Mouse (Mus musculus) hindbrain, embryonic 14.5 days (tissue): ENCODE measurements around the gene Selp. TPM values are rescaled to one million over a fixed set of nuclear protein-coding genes. Genes with fewer than 3 reads are reported as not detected.

Source experiments
- ATAC-seq: fragments of 200-750 bp; cut with Nextera tagmentation; 2 replicates; pipeline ENCODE4 v1.8.0; 2017; ENCODE audit warnings: moderate number of reproducible peaks, mild to moderate bottlenecking, moderate TSS enrichment, moderate library complexity; ENCODE audit not compliant: low FRiP score
- DNase-seq: peaks from one replicate; pipeline ENCODE4 v3.0.0-alpha.2; 2015; ENCODE audit warnings: low spot score
- H3K27ac ChIP-seq: fragments of 300-500 bp; sonication (generic); 2 replicates; pipeline ENCODE4 v1.5.1; 2014; ENCODE audit warnings: mild to moderate bottlenecking, moderate library complexity
- H3K27me3 ChIP-seq: fragments of 300-500 bp; sonication (generic); 2 replicates; pipeline ENCODE4 v1.6.1; 2014; ENCODE audit warnings: mild to moderate bottlenecking, low read length, mixed read lengths; ENCODE audit not compliant: control insufficient read depth, insufficient read depth
- H3K36me3 ChIP-seq: fragments of 300-500 bp; sonication (generic); replicated peaks from 2 replicates; pipeline ENCODE4 v1.6.1; 2014; ENCODE audit not compliant: control insufficient read depth, insufficient read depth
- H3K4me1 ChIP-seq: fragments of 300-500 bp; sonication (generic); replicated peaks from 2 replicates; pipeline ENCODE4 v1.6.1; 2014; ENCODE audit warnings: antibody characterized with exemption, low read length, mixed read lengths; ENCODE audit not compliant: control insufficient read depth, insufficient read depth
- H3K4me2 ChIP-seq: fragments of 300-500 bp; sonication (generic); replicated peaks from 2 replicates; pipeline ENCODE4 v1.6.1; 2014; ENCODE audit warnings: mild to moderate bottlenecking, moderate library complexity
- H3K4me3 ChIP-seq: fragments of 300-500 bp; sonication (generic); replicated peaks from 2 replicates; pipeline ENCODE4 v1.5.1; 2014; ENCODE audit warnings: mild to moderate bottlenecking, low read length
- H3K9ac ChIP-seq: fragments of 300-500 bp; sonication (generic); 2 replicates; pipeline ENCODE4 v1.6.1; 2014
- H3K9me3 ChIP-seq: fragments of 300-500 bp; sonication (generic); 2 replicates; pipeline ENCODE4 v1.6.1; 2016; ENCODE audit warnings: low read length; ENCODE audit not compliant: control insufficient read depth
- WGBS: fragments of 180-500 bp; shearing (Covaris S2); extraction: QIAGEN DNeasy Blood & Tissue Kit; methylation state at CpG from one replicate; pipeline ENCODE4 v1.1.7; 2014; 5-methylcytosine and 5-hydroxymethylcytosine counted together
- polyA plus RNA-seq: library from polyadenylated mRNA; unstranded; fragments of >200 nt; fragmentation: Nextera tagmentation; extraction: Ambion mirVana; gene quantifications from 2 replicates; pipeline ENCODE4 v1.2.1, GENCODE M21; 2014

The Selp gene
- polyA plus RNA-seq, 1 experiment from 2014 or later, result not detected

DNA sequence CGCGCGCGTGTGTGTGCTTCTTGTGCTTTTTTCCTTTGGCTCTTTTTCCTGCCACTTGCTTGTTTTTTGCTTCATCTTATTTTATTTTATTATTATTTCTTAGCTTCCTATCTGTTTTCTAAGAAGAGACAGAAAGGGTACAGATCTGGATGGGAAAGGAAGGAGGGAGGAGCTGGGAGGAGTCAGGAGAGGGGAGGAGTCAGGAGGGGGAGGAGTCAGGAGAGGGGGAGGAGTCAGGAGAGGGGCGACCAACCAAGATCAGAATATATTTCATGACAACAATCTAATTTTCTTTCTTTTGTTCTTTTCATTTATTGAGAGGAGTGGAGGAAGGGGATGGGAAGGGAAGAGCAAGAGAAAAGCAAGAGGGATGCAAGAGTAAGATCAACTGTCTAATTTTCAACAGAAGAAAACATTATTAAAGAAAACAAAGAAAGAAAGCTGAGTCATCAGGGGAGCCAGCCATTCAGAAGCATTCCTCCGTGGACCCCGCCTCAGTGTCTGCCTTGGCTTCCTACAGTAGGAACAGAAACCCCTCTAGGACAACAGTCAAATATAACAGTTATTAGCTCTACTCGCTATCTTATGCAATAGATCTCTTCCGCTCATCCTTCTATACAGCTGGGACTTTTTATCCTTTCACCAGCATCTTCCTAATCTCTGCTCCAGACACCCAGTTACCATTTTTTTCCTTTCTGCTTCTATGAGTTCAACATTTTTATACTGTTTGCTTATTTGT, 4.3 kb upstream of the Selp start:
- ATAC-seq, result no peak
- WGBS, result 91% methylated on average over 9 of the region's 9 CpGs
- no peak overlapping the region for H3K27ac ChIP-seq
- no peak overlapping the region for H3K9ac ChIP-seq
- no peaks in the 10 kb centered on the region for H3K27me3 ChIP-seq
- no peak overlapping the region for H3K4me2 ChIP-seq
- H3K4me3 ChIP-seq, result no peak overlapping the region
- no peaks in the 10 kb centered on the region for H3K36me3 ChIP-seq
- no peaks in the 10 kb centered on the region for H3K4me1 ChIP-seq
- DNase-seq, result no peak
- no peaks in the 10 kb centered on the region for H3K9me3 ChIP-seq

DNA sequence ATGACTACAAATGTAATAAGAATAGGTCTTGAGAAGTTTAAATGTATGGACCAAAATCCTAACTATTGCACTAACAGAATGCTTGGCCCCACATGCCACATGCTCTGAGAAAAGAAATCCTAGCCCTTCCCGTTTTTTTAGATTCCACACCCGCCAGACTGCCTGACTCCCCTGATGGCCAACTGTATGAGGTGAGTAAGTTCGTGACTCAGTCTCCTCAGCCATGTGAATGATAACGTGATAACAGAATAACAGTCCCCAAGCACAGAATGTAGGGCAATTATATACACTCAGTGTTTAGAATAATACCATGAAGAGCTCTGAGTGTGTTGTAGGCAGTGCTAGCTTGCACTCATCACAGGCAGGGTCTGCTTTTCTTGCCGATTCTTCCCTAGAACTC, 784 bp upstream of the Selp start:
- no peaks in the 10 kb centered on the region for H3K4me1 ChIP-seq
- ATAC-seq (no peak), DNase-seq (no peak)
- H3K27me3 ChIP-seq, result no peaks in the 10 kb centered on the region
- H3K36me3 ChIP-seq, result no peaks in the 10 kb centered on the region
- no peak overlapping the region for H3K4me2 ChIP-seq
- H3K4me3 ChIP-seq, result no peak overlapping the region
- H3K27ac ChIP-seq, result no peak overlapping the region
- 85% methylated on average over 5 of the region's 5 CpGs for WGBS
- H3K9ac ChIP-seq, result no peak overlapping the region
- no peaks in the 10 kb centered on the region for H3K9me3 ChIP-seq

GRCm38 (mm10) chr1:164115647-164116046, 583 bp downstream of the Selp start:
- no peaks in the 10 kb centered on the region for H3K4me1 ChIP-seq
- no peaks in the 10 kb centered on the region for H3K9me3 ChIP-seq
- no peak overlapping the region for H3K9ac ChIP-seq
- WGBS, result 77% methylated on average over 6 of the region's 6 CpGs
- no peaks in the 10 kb centered on the region for H3K27me3 ChIP-seq
- H3K4me3 ChIP-seq, result no peak overlapping the region
- DNase-seq (no peak), ATAC-seq (no peak)
- H3K36me3 ChIP-seq, result no peaks in the 10 kb centered on the region
- H3K4me2 ChIP-seq, result no peak overlapping the region
- no peak overlapping the region for H3K27ac ChIP-seq

DNA sequence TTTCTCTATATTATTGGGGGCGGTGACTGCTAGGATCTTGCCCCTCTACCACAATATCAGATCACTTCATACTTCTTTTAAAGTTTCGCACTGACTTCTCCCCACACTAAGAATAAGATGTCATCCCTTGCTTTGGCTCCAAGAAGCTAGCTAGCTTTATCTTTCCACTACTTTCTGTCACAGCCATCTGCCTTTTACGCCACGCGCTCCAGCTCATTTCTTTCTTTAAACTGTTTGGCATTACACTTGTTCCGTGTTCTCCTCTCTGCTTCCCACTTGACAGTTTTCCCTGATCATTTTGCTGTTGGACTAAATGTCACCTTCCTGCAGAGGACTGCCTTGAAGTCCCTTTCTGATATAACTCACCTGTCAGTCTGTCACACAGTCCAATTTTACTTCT, 2.8 kb downstream of the Selp start:
- Histone ChIP-seq H3K4me3 (no peak overlapping the region), H3K27ac (no peak overlapping the region), H3K4me2 (no peak overlapping the region), H3K9me3 (no peaks in the 10 kb centered on the region), H3K4me1 (no peaks in the 10 kb centered on the region), H3K27me3 (no peaks in the 10 kb centered on the region), H3K9ac (no peak overlapping the region), H3K36me3 (no peaks in the 10 kb centered on the region)
- DNase-seq, result no peak
- ATAC-seq, result no peak
- WGBS, result 94% methylated on average over 6 of the region's 6 CpGs

DNA sequence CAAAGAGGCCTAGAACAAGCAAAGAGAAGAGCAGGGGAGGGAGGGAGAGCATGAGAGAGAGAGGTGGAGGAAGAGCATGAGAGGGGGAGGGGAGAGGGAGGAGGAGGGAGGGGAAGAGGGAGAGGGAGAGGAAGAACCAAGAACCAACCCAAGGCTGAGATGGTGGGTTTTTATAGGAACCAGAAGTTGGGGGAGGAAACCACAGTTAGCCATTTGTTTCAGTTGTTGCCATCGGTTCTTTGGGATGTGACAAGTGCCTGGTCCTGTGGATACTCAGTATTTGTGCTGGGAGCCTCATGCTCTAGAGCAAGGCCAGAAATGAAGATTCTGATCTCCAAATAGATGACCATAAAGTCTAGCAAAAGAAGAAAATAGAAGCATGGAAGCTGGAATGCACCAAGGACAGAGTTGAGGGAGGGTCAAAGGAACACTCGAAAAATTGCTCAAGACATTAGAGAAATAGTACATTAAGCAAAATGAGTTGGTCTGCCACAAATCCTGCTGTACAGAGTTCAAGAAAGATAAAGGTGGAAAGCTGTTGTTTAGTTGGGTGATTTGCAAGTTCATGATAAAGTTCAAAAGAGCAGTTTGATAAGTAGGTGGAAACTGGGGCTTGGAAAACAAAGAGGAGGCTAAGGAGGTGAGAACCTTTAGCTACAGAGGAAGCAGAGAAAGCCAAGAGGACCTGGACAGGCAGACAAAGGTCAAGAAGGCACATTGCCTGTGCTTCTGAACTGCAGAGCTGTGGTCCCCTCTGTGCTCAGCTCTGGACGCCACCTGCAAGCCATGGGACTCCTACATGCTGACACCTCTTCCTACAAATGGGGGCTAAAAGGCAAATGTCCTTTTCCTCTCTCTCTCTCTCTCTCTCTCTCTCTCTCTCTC, 5.1 kb downstream of the Selp start:
- H3K27me3 ChIP-seq, result no peaks in the 10 kb centered on the region
- no peak overlapping the region for H3K27ac ChIP-seq
- ATAC-seq, result no peak
- no peaks in the 10 kb centered on the region for H3K9me3 ChIP-seq
- WGBS, result 77% methylated on average over 3 of the region's 3 CpGs
- no peaks in the 10 kb centered on the region for H3K4me1 ChIP-seq
- H3K4me3 ChIP-seq, result no peak overlapping the region
- no peak for DNase-seq
- no peak overlapping the region for H3K9ac ChIP-seq
- no peaks in the 10 kb centered on the region for H3K36me3 ChIP-seq
- no peak overlapping the region for H3K4me2 ChIP-seq

DNA sequence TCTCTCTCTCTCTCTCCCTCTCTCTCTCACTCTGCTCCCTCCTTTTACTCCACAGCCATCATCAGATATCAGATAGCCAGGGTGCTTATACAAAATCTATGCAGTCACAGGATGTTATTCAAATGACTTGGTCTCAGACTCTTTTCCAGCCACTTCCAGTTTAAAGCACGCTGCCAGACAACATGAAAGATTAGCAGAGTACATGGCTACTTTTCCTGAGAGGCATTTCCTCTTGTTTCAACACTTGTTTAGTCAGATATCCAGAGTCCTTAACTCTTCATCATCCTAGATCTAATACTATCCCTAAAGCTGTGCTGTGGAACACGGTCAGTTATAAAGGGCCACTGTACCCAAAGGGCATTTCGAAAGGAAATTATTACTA, 5.7 kb downstream of the Selp start:
- Histone ChIP-seq H3K4me1 (no peaks in the 10 kb centered on the region), H3K9me3 (no peaks in the 10 kb centered on the region), H3K27ac (no peak overlapping the region), H3K9ac (no peak overlapping the region), H3K27me3 (no peaks in the 10 kb centered on the region), H3K4me3 (no peak overlapping the region), H3K4me2 (no peak overlapping the region), H3K36me3 (no peaks in the 10 kb centered on the region)
- DNase-seq, result no peak
- no peak for ATAC-seq
- WGBS, result 89% methylated on average over 3 of the region's 3 CpGs

DNA sequence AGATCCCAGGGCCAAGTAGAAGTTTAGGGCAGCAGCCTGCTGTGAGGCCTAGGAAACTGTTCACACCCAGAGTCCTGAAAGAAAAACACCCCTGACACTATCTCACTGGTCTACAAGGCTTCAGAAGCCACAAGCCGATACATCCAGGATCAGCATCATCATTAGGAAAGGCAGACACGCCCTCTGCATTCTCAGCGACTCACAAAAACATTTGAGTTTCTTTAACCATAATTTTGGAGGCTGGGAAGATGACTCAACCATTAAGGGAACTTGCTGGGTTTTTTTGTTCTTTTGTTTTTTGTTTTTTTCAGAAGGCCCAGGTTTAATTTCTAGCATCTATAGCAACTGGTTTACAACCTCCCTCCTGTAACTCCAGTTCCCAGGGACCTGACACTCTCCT, 8.8 kb downstream of the Selp start:
- Histone ChIP-seq H3K27me3 (no peaks in the 10 kb centered on the region), H3K4me3 (no peak overlapping the region), H3K4me2 (no peak overlapping the region), H3K9me3 (no peaks in the 10 kb centered on the region), H3K4me1 (no peaks in the 10 kb centered on the region), H3K36me3 (no peaks in the 10 kb centered on the region), H3K27ac (no peak overlapping the region), H3K9ac (no peak overlapping the region)
- DNase-seq (no peak), ATAC-seq (no peak)
- 76% methylated on average over 3 of the region's 3 CpGs for WGBS

- H3K27ac ChIP-seq, result no peak overlapping the region
- no peak for DNase-seq
- 77% methylated on average over 3 of the region's 3 CpGs for WGBS
- H3K4me1 ChIP-seq, result no peaks in the 10 kb centered on the region
- no peak for ATAC-seq
- H3K9me3 ChIP-seq, result no peaks in the 10 kb centered on the region
- no peaks in the 10 kb centered on the region for H3K27me3 ChIP-seq
- no peaks in the 10 kb centered on the region for H3K36me3 ChIP-seq
- no peak overlapping the region for H3K9ac ChIP-seq
- H3K4me2 ChIP-seq, result no peak overlapping the region
- H3K4me3 ChIP-seq, result no peak overlapping the region
Measured at GRCm38 (mm10) chr1:164130013-164130412, 14.9 kb downstream of the Selp start.

DNA sequence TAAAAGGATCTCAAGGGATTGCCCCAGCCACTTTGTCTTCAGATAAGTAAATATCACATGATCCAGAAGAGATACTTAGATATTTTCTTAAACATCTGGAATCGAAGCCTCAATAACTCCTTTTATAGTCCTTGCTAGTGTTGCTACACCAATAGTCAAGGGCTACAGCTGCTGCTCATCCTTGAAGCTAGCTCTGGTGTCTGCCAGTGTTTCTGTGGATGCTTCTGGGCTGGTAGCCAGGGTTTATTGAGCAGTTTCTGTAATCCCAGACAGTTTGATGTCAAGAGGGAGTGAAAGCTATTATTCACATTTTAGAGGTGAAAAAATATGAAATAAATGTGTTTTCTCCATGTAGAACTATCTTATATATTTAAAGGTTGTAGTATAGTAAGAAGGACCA, 17.5 kb downstream of the Selp start:
- ATAC-seq, result no peak
- H3K4me1 ChIP-seq, result no peaks in the 10 kb centered on the region
- no peak overlapping the region for H3K27ac ChIP-seq
- H3K27me3 ChIP-seq, result no peaks in the 10 kb centered on the region
- no peak overlapping the region for H3K4me2 ChIP-seq
- no peak overlapping the region for H3K9ac ChIP-seq
- H3K9me3 ChIP-seq, result no peaks in the 10 kb centered on the region
- 76% methylated on average over 1 of the region's 1 CpGs for WGBS
- DNase-seq, result no peak
- no peaks in the 10 kb centered on the region for H3K36me3 ChIP-seq
- no peak overlapping the region for H3K4me3 ChIP-seq
